In the genomic region with DNA sequence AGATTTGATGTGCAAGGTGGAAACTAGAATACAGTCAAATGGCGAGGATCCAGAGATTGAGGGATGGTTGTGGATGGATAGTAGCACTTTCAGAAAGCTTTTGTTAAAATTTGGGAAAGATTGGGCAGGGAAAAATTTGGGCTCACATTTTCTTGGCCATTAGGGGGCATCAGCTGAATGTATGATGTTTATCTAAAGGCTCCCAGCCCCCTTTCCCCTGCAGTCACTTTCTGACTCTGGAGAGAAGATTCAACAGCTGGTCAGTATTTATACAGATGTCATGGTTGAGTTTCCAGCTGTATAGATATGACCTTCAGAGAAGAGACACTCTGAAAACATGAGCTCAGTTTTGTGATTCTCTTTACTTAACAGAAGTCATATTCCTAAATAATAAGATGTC, we compare ENCODE assay signal across 17 mouse cellular contexts.
DNase-seq lines count a peak whose midpoint lies in the region; ATAC-seq and TF ChIP-seq lines count a peak whose summit lies in the region.
"Had no signal": no experiment of that assay in that cellular context is flagged by ENCODE, and none has a peak within 500 bp of the region (broad histone marks: within the 10 kb centered on the region; RNA-seq: fewer than 3 reads in every experiment).

No protein-coding gene starts in this region.

- no peaks in the 10 kb centered on the region for H3K9me3 ChIP-seq in forebrain, postnatal 0 days (ENCODE audit: low read length)
- H3K9me3 ChIP-seq in forebrain, embryonic 15.5 days: no peaks in the 10 kb centered on the region
- no peaks in the 10 kb centered on the region for H3K9me3 ChIP-seq in forebrain, embryonic 16.5 days (ENCODE audit: control insufficient read depth, low read length)
- H3K9me3 ChIP-seq: limb, embryonic 12.5 days had no signal

- H3K4me1 ChIP-seq in forebrain, postnatal 0 days (ENCODE audit: insufficient read depth): no peaks in the 10 kb centered on the region
- H3K4me1 ChIP-seq in forebrain, embryonic 15.5 days: peaks cover 4% of the 10 kb centered on the region; the same call in 1 of the 2 replicates
- peaks cover 3% of the 10 kb centered on the region; the same call in 1 of the 2 replicates for H3K4me1 ChIP-seq in forebrain, embryonic 16.5 days (replicated peaks; ENCODE audit: control insufficient read depth, insufficient read depth, low read length)
- H3K4me1 ChIP-seq: limb, embryonic 12.5 days had no signal

- H3K9ac ChIP-seq in forebrain, postnatal 0 days: no peak overlapping the region
- H3K9ac ChIP-seq in forebrain, embryonic 15.5 days (replicated peaks): no peak overlapping the region
- H3K9ac ChIP-seq in forebrain, embryonic 16.5 days (replicated peaks; ENCODE audit: low read depth, low read length): no peak overlapping the region
- H3K9ac ChIP-seq: limb, embryonic 12.5 days had no signal

- no peaks in the 10 kb centered on the region for H3K36me3 ChIP-seq in forebrain, postnatal 0 days (ENCODE audit: insufficient read depth)
- H3K36me3 ChIP-seq in forebrain, embryonic 15.5 days: no peaks in the 10 kb centered on the region
- no peaks in the 10 kb centered on the region for H3K36me3 ChIP-seq in forebrain, embryonic 16.5 days (ENCODE audit: control insufficient read depth, insufficient read depth)
- H3K36me3 ChIP-seq: limb, embryonic 12.5 days had no signal

- WGBS in forebrain, postnatal 0 days: 44% methylated on average over 1 of the region's 1 CpGs
- WGBS in forebrain, embryonic 15.5 days: 44% methylated on average over 1 of the region's 1 CpGs
- WGBS in forebrain, embryonic 16.5 days: 43% methylated on average over 1 of the region's 1 CpGs

- H3K4me2 ChIP-seq in forebrain, postnatal 0 days (ENCODE audit: low read depth): no peak overlapping the region
- no peak overlapping the region for H3K4me2 ChIP-seq in forebrain, embryonic 15.5 days (replicated peaks)
- no peak overlapping the region for H3K4me2 ChIP-seq in forebrain, embryonic 16.5 days (ENCODE audit: low read length)
- H3K4me2 ChIP-seq: limb, embryonic 12.5 days had no signal

- TF ChIP-seq CTCF in forebrain, postnatal 0 days (IDR thresholded peaks at IDR 0.05; ENCODE audit: low read depth): peak; percentile 48
- TF ChIP-seq CTCF in layer of hippocampus, adult 2 months (conservative IDR thresholded peaks at IDR 0.05): peak; percentile 79

- intact Hi-C loops in left cerebral cortex, postnatal 25 days (cut with DNase I): loop anchor here (10.0 kb wide), 1 partner anchor 900 kb away; no protein-coding TSS in a partner anchor
- intact Hi-C loops in left cerebral cortex, postnatal 36 days (cut with DNase I): no loop called here

- no peak overlapping the region for H3K4me3 ChIP-seq in forebrain, postnatal 0 days (ENCODE audit: low read depth, low read length)
- H3K4me3 ChIP-seq in forebrain, embryonic 15.5 days: no peak overlapping the region
- no peak overlapping the region for H3K4me3 ChIP-seq in layer of hippocampus, adult 2 months
- H3K4me3 ChIP-seq in forebrain, embryonic 16.5 days (replicated peaks; ENCODE audit: low read length): no peak overlapping the region
- H3K4me3 ChIP-seq: limb, embryonic 12.5 days; myocyte had no signal

- peak; percentile 16 for DNase-seq in forebrain, postnatal 0 days
- DNase-seq in left cerebral cortex, postnatal 25 days (ENCODE audit: low spot score in 2 of 2): peak; percentile 25
- no peak for DNase-seq in left cerebral cortex, postnatal 36 days (ENCODE audit: low spot score in 2 of 2)
- peak; percentile 14 for DNase-seq in MN1 (ENCODE audit: low spot score)
- peak in 1 of 2 experiments; percentile 27 for DNase-seq in layer of hippocampus, adult 2 months (ENCODE audit: low spot score in 2 of 2)
- no peak for DNase-seq in thymus, postnatal 0 days (ENCODE audit: low spot score)
- DNase-seq: cerebellum, adult 8-10 months; heart, adult 11 months; heart, postnatal 10 days; kidney, postnatal 36 days; lung, adult 18-20 months; thymus, postnatal 25 days had no signal

- H3K27ac ChIP-seq in forebrain, postnatal 0 days (ENCODE audit: low read depth, low read length): no peak overlapping the region
- no peak overlapping the region for H3K27ac ChIP-seq in forebrain, embryonic 15.5 days (replicated peaks)
- no peak overlapping the region for H3K27ac ChIP-seq in layer of hippocampus, adult 2 months
- no peak overlapping the region for H3K27ac ChIP-seq in forebrain, embryonic 16.5 days (ENCODE audit: low read length)
- H3K27ac ChIP-seq: limb, embryonic 12.5 days had no signal

- H3K27me3 ChIP-seq in forebrain, postnatal 0 days (ENCODE audit: insufficient read depth, low read length): no peaks in the 10 kb centered on the region
- H3K27me3 ChIP-seq in forebrain, embryonic 15.5 days: no peaks in the 10 kb centered on the region
- no peaks in the 10 kb centered on the region for H3K27me3 ChIP-seq in forebrain, embryonic 16.5 days (replicated peaks; ENCODE audit: control insufficient read depth, insufficient read depth, low read length)
- H3K27me3 ChIP-seq: limb, embryonic 12.5 days had no signal

- no peak for ATAC-seq in forebrain, postnatal 0 days
- no peak for ATAC-seq in forebrain, embryonic 15.5 days (replicated peaks)
- ATAC-seq in forebrain, embryonic 16.5 days: no peak
- ATAC-seq: activated CD4-positive, CD25-positive, alpha-beta regulatory T cell, adult 4 months had no signal

Comparison
In these comparisons a context has a peak if more than half of its experiments do, and no peak if none do; other contexts are left out.
1. DNase-seq: peak in forebrain, postnatal 0 days (single experiment), left cerebral cortex, postnatal 25 days (2 of 2) and MN1 (single experiment); none in left cerebral cortex, postnatal 36 days (0 of 2) and thymus, postnatal 0 days (single experiment).